Mouse (Mus musculus) heart, adult 2 months (tissue): Measurements from ENCODE around the gene Odc1. TPM values are rescaled to one million over a fixed set of nuclear protein-coding genes. Genes with fewer than 3 reads are reported as not detected.

ENCODE experiments used
- DNase-seq, 2 experiments: peaks; one replicate each; pipeline ENCODE4 v3.0.0; 2021
- H3K27ac ChIP-seq: fragments of 200-600 bp; 2 replicates; pipeline ENCODE4 v1.8.1; 2022
- H3K27me3 ChIP-seq: fragments of 200-500 bp; 2 replicates; pipeline ENCODE4 v1.6.1; 2012; ENCODE audit warnings: mild to moderate bottlenecking, low read length, inconsistent platforms, mixed read lengths; ENCODE audit not compliant: control insufficient read depth, insufficient read depth
- H3K36me3 ChIP-seq: fragments of 200-500 bp; 2 replicates; pipeline ENCODE4 v1.6.1; 2012; ENCODE audit warnings: low read length, inconsistent platforms; ENCODE audit not compliant: control insufficient read depth, insufficient read depth
- H3K4me1 ChIP-seq: fragments of 200-500 bp; 2 replicates; pipeline ENCODE4 v1.6.1; 2011; ENCODE audit warnings: low read length; ENCODE audit not compliant: control insufficient read depth, insufficient read depth
- H3K4me3 ChIP-seq: fragments of 200-600 bp; 2 replicates; pipeline ENCODE4 v1.8.1; 2022
- H3K79me2 ChIP-seq: fragments of 200-500 bp; replicated peaks from 2 replicates; pipeline ENCODE4 v1.6.1; 2012; ENCODE audit warnings: mild to moderate bottlenecking, inconsistent platforms, low read length, moderate library complexity, mixed read lengths; ENCODE audit not compliant: control insufficient read depth, insufficient read depth
- H3K9ac ChIP-seq: fragments of 200-500 bp; 2 replicates; pipeline ENCODE4 v1.6.1; 2012; ENCODE audit warnings: low read depth, mild to moderate bottlenecking, control low read depth, inconsistent platforms, low read length, mixed read lengths
- CTCF ChIP-seq: fragments of 200-600 bp; IDR thresholded peaks from 2 replicates; pipeline ENCODE4 v1.8.1; 2022; ENCODE audit warnings: antibody characterized with exemption, mild to moderate bottlenecking, moderate library complexity
- EP300 ChIP-seq: fragments of 200-500 bp; IDR thresholded peaks from 2 replicates; pipeline ENCODE4 v1.6.1; 2011; ENCODE audit warnings: low read depth, low read length, control low read depth; ENCODE audit not compliant: insufficient read depth
- POLR2A ChIP-seq: fragments of 200-500 bp; IDR thresholded peaks from 2 replicates; pipeline ENCODE4 v1.6.1; 2011; ENCODE audit warnings: mild to moderate bottlenecking, low read depth, low read length, control low read depth; ENCODE audit not compliant: insufficient read depth
- WGBS: fragments of 180-500 bp; shearing (Covaris S2); methylation state at CpG from one replicate; pipeline ENCODE4 v1.1.7; 2018; 5-methylcytosine and 5-hydroxymethylcytosine counted together
- intact Hi-C: fragments of 180-260 bp; cut with DNase I; formaldehyde crosslinking; loops from one replicate; pipeline ENCODE4 v1.15.1; 2025
- long read RNA-seq: library from polyadenylated mRNA; stranded (forward); transcript quantifications from one replicate; pipeline ENCODE4 v2.0.0, GENCODE M21; 2021
- polyA plus RNA-seq: library from polyadenylated mRNA; depleted of rRNA; stranded (reverse); fragments of >200 nt; gene quantifications from 2 replicates; pipeline ENCODE4 v1.2.3, GENCODE M21; 2012; rRNA removed
- total RNA-seq, 2 experiments: library from RNA; stranded (reverse); gene quantifications; 2 replicates each; pipeline ENCODE4 v1.2.3; 2021

Gene Odc1
- total RNA-seq (10 to 100 TPM; 72.2 to 74.4 TPM), polyA plus RNA-seq (52.7 and 76.5 TPM in 2 replicates)
- long read RNA-seq, transcript Odc1-201 (12 exons, 2,208 nt) = major isoform, 35 of 42 reads
- long read RNA-seq, partial matches to known transcripts = 3 of 42 reads
- long read RNA-seq, other reads (novel, unspliced or antisense) = 4 of 42 reads

- Histone ChIP-seq H3K79me2 (no peaks in the 10 kb centered on the region), H3K4me1 (no peaks in the 10 kb centered on the region), H3K27ac (peak within 1 kb of the TSS; percentile 91), H3K27me3 (no peaks in the 10 kb centered on the region), H3K9ac (peak within 1 kb of the TSS; percentile 78), H3K4me3 (peak within 1 kb of the TSS; percentile 86), H3K36me3 (no peaks in the 10 kb centered on the region)
- intact Hi-C loops = loop anchor here (2.0 to 5.0 kb wide), 2 partner anchors 100 to 277 kb away; partner anchors contain the start of gene Pdia6
- DNase-seq = peak; percentile 96 to 99
- WGBS = 2% methylated on average over 61 of the region's 98 CpGs
- TF ChIP-seq EP300 (0 out of 2 replicates have a peak, but pooled peaks have one; percentile 11), POLR2A (peak; percentile 76), CTCF (peak; percentile 50)
These were observed at the start of gene Odc1 for GRCm38 (mm10) chr12:17544209-17545106. Odc1 (plus strand) TSS chr12:17544794.

DNA sequence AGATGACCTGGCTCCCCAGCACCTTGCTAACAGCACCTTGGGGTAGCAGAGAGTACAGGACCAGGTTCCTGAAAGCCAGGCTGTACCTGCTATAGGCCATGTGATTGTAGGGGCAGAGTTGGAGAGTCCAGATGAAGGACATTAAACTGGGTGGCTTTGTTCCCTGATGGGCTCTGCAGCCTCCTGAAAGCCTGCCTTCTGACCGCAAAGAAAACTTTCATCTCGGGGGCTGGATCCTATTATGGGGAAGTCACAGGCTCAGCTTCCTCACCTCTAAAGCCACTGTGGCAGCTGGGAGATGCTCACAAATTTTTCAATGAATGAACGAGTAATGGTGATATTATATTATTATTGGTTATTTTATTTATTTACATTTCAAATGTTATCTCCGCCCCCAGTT, 49.8 kb upstream of the Odc1 start:
- Histone ChIP-seq H3K27me3 (no peaks in the 10 kb centered on the region), H3K36me3 (no peaks in the 10 kb centered on the region), H3K4me1 (no peaks in the 10 kb centered on the region), H3K9ac (no peak overlapping the region), H3K79me2 (no peaks in the 10 kb centered on the region), H3K4me3 (no peak overlapping the region), H3K27ac (no peak overlapping the region)
- intact Hi-C loops = no loop called here
- WGBS = 79% methylated on average over 4 of the region's 4 CpGs
- TF ChIP-seq POLR2A (no peak), CTCF (no peak), EP300 (no peak)
- peak in 1 of 2 experiments; percentile 4 for DNase-seq

- intact Hi-C loops = no loop called here
- Histone ChIP-seq H3K79me2 (no peaks in the 10 kb centered on the region), H3K4me1 (no peaks in the 10 kb centered on the region), H3K36me3 (no peaks in the 10 kb centered on the region), H3K27me3 (no peaks in the 10 kb centered on the region), H3K27ac (no peak overlapping the region), H3K9ac (no peak overlapping the region), H3K4me3 (no peak overlapping the region)
- peak in 1 of 2 experiments; percentile 22 for DNase-seq
- WGBS = 11% methylated on average over 8 of the region's 8 CpGs
- TF ChIP-seq EP300 (no peak), CTCF (no peak), POLR2A (no peak)
These were observed 48.6 kb upstream of the Odc1 start for GRCm38 (mm10) chr12:17495858-17496451.

DNA sequence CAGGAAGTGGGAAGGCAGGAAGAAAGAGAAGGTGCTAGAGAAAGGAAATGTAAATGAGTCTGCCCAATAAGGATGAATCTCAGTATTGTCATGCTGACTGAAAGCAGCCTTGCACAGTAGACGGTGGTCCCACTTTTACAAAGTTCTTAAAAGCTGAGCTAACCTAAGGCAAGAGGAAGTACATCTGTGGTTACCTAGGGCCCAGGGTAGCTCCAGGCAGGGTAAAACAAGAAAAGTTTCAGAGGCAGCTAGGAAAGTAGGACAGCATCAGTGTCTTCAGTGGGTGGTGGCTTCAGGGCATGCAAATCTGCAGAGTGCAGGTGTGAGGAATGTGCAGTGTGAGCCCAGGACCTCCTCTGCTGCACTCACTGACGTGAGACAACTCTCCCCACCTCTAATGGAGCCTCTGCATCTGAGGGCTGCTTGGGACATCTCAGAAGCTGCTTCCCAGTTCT, 38.9 kb upstream of the Odc1 start:
- Histone ChIP-seq H3K4me3 (no peak overlapping the region), H3K36me3 (no peaks in the 10 kb centered on the region), H3K27ac (no peak overlapping the region), H3K27me3 (no peaks in the 10 kb centered on the region; the same call in 1 of the 2 replicates), H3K4me1 (peaks cover 8% of the 10 kb centered on the region; the same call in 1 of the 2 replicates), H3K9ac (no peak overlapping the region), H3K79me2 (no peaks in the 10 kb centered on the region)
- no peak for DNase-seq
- WGBS = 63% methylated on average over 2 of the region's 2 CpGs
- intact Hi-C loops = no loop called here
- TF ChIP-seq EP300 (no peak), POLR2A (no peak), CTCF (no peak)

GRCm38 (mm10) chr12:17506117-17506993, 38.2 kb upstream of the Odc1 start:
- no peak for TF ChIP-seq POLR2A
- TF ChIP-seq CTCF = no peak
- TF ChIP-seq EP300 = no peak
- intact Hi-C loops = no loop called here
- Histone ChIP-seq H3K27ac (no peak overlapping the region), H3K4me3 (no peak overlapping the region), H3K36me3 (no peaks in the 10 kb centered on the region), H3K4me1 (peaks cover 8% of the 10 kb centered on the region; the same call in 1 of the 2 replicates), H3K9ac (no peak overlapping the region), H3K27me3 (no peaks in the 10 kb centered on the region; the same call in 1 of the 2 replicates), H3K79me2 (no peaks in the 10 kb centered on the region)
- WGBS = 32% methylated on average over 5 of the region's 5 CpGs
- no peak for DNase-seq
